Mouse (Mus musculus) layer of hippocampus, adult 9-11 months (tissue): Measurements from ENCODE around the gene 1810010D01Rik.

Experiments
- DNase-seq: peaks from one replicate; pipeline ENCODE4 v3.0.0; 2022

The 1810010D01Rik gene

GRCm38 (mm10) chr7:145211680-145212659 lies 4.1 kb upstream of the 1810010D01Rik start:
- DNase-seq, result no peak

- DNase-seq, result no peak
These were observed 2.7 kb upstream of the 1810010D01Rik start for GRCm38 (mm10) chr7:145210477-145211070.

GRCm38 (mm10) chr7:145206801-145207200 lies 1.1 kb downstream of the 1810010D01Rik start:
- DNase-seq, result no peak

- DNase-seq, result peak; percentile 92
These were observed 1.8 kb downstream of the 1810010D01Rik start for GRCm38 (mm10) chr7:145206056-145206610.

- DNase-seq, result no peak
These were observed 2.5 kb downstream of the 1810010D01Rik start for GRCm38 (mm10) chr7:145205363-145205902.

- DNase-seq, result no peak
These were observed 8.2 kb downstream of the 1810010D01Rik start for GRCm38 (mm10) chr7:145199711-145200110.

- DNase-seq, result peak; percentile 76
These were observed 9.7 kb downstream of the 1810010D01Rik start for GRCm38 (mm10) chr7:145198223-145198714.

GRCm38 (mm10) chr7:145197711-145198110 lies 10.2 kb downstream of the 1810010D01Rik start:
- DNase-seq, result no peak

GRCm38 (mm10) chr7:145197042-145197441 lies 10.9 kb downstream of the 1810010D01Rik start:
- DNase-seq, result peak; percentile 95

GRCm38 (mm10) chr7:145196340-145196739 lies 11.6 kb downstream of the 1810010D01Rik start:
- no peak for DNase-seq

- DNase-seq, result peak; percentile 63
These were observed 12.6 kb downstream of the 1810010D01Rik start for GRCm38 (mm10) chr7:145195186-145195927.

- DNase-seq, result peak; percentile 84
These were observed 13.3 kb downstream of the 1810010D01Rik start for GRCm38 (mm10) chr7:145194455-145195161.

- no peak for DNase-seq
These were observed 15.1 kb downstream of the 1810010D01Rik start for GRCm38 (mm10) chr7:145192836-145193235.

GRCm38 (mm10) chr7:145190520-145190919 lies 17.4 kb downstream of the 1810010D01Rik start:
- no peak for DNase-seq

- no peak for DNase-seq
These were observed 18.6 kb downstream of the 1810010D01Rik start for GRCm38 (mm10) chr7:145189342-145189741.

GRCm38 (mm10) chr7:145187802-145188201 lies 20.1 kb downstream of the 1810010D01Rik start:
- no peak for DNase-seq

- DNase-seq, result no peak
These were observed 25.5 kb downstream of the 1810010D01Rik start for GRCm38 (mm10) chr7:145182388-145182787.

- no peak for DNase-seq
These were observed 26.4 kb downstream of the 1810010D01Rik start for GRCm38 (mm10) chr7:145181376-145182034.

GRCm38 (mm10) chr7:145179691-145180091 lies 28.2 kb downstream of the 1810010D01Rik start:
- DNase-seq, result no peak

- DNase-seq, result no peak
These were observed 30.9 kb downstream of the 1810010D01Rik start for GRCm38 (mm10) chr7:145176750-145177589.
